Mouse (Mus musculus): Measurements from ENCODE around the gene Aldh3b3. TPM values are rescaled to one million over a fixed set of nuclear protein-coding genes. Genes with fewer than 3 reads are reported as not detected.
A peak's percentile ranks its signal among the peaks of the same experiment; 100 is the strongest.

Gene Aldh3b3
- polyA plus RNA-seq, 1 experiment = 1.2 TPM

DNA sequence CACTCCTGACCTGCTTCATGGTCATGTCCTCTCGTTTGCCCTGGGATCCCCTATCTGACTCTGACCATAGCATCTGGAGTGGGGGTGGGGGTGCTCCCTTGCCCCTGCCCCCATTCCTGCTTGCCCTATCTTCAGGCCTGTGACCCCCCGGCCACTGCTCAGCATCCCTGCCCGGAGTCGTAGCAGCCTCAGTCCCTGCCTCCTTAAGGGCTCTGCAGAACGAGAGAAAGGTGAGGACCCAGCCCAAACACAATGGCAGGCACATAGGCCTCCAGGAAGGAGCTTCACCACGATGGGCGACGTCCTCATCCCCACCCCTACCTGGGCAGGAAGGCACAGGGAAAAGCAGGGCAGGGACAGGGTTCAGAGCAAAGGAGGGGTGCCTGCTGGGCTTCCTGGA, 39.9 kb downstream of the Aldh3b3 start:
- H3K79me2 ChIP-seq (ENCODE audit: control insufficient read depth, insufficient read depth) = no peaks in the 10 kb centered on the region
- H3K27me3 ChIP-seq (ENCODE audit: control insufficient read depth, insufficient read depth, insufficient read length) = peaks cover 2% of the 10 kb centered on the region
- no peaks in the 10 kb centered on the region for H3K36me3 ChIP-seq (ENCODE audit: control insufficient read depth, insufficient read depth)
- H3ac ChIP-seq (ENCODE audit: control insufficient read depth, insufficient read length) = no peak overlapping the region
- no peak overlapping the region for H3K4me3 ChIP-seq
- no peak for TF ChIP-seq TCF3 (IDR thresholded peaks at IDR 0.05; ENCODE audit: insufficient read length, low read depth)
- TF ChIP-seq REST (IDR thresholded peaks at IDR 0.05; ENCODE audit: insufficient read depth, insufficient read length) = no peak
- no peak for TF ChIP-seq POLR2AphosphoS2 (IDR thresholded peaks at IDR 0.05; ENCODE audit: insufficient read length, low read depth)
- TF ChIP-seq POLR2A (IDR thresholded peaks at IDR 0.05; ENCODE audit: insufficient read length, low read depth) = no peak
- no peak for TF ChIP-seq USF1 (IDR thresholded peaks at IDR 0.05; ENCODE audit: low read depth)
- no peak for TF ChIP-seq TCF12 (IDR thresholded peaks at IDR 0.05; ENCODE audit: insufficient read depth, poor library complexity, severe bottlenecking)
- no peak for TF ChIP-seq CEBPB (IDR thresholded peaks at IDR 0.05; ENCODE audit: insufficient read depth, poor library complexity, severe bottlenecking)
- no peak for TF ChIP-seq SRF (IDR thresholded peaks at IDR 0.05; ENCODE audit: control insufficient read depth, insufficient read length, low read depth)
- TF ChIP-seq E2F4 (IDR thresholded peaks at IDR 0.05; ENCODE audit: insufficient read depth) = no peak
- TF ChIP-seq MYOG (IDR thresholded peaks at IDR 0.05; ENCODE audit: control insufficient read depth in 1 of 3, insufficient read depth in 1 of 3, insufficient read length in 2 of 3, low read depth in 2 of 3) = no peak
- TF ChIP-seq MAX (IDR thresholded peaks at IDR 0.05; ENCODE audit: low read depth) = no peak
- no peak overlapping the region for H3K4me2 ChIP-seq (ENCODE audit: low read depth)

DNA sequence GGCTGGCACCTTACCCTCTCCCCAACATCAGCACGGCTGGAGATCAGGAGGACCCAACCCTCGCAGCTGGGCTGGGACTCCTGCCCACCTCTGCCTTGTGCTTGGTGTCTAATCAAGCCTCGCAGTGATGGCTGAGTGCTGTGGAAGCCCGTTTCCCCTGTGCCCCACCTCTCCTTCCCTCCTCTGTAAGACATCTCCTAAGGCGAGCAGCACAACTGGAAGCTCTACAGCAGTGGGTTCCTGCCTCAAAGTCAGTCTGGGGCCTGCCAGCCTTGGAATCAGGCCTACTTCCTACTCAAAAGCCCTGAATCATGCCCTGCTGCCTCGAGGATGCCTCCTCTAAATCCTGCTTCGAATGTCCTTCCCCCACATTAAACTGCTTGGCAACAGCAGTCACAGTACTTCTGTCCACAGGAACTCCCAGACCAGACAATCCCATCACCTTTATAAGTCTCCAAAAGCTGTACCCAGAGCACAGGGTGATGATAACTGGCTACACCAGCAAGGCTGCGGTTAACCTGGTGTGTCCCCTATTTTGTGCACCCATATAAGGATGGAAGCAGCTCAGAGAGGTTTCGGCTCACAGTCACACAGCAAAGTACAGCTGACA, 40.8 kb downstream of the Aldh3b3 start:
- Histone ChIP-seq H3K4me3 (peak overlapping the region; percentile 35), H3K4me2 (ENCODE audit: low read depth) (peak overlapping the region; percentile 87), H3K27me3 (ENCODE audit: control insufficient read depth, insufficient read depth, insufficient read length) (no peaks in the 10 kb centered on the region), H3K36me3 (ENCODE audit: control insufficient read depth, insufficient read depth) (no peaks in the 10 kb centered on the region), H3ac (ENCODE audit: control insufficient read depth, insufficient read length) (no peak overlapping the region), H3K79me2 (ENCODE audit: control insufficient read depth, insufficient read depth) (no peaks in the 10 kb centered on the region)
- TF ChIP-seq POLR2AphosphoS2 (IDR thresholded peaks at IDR 0.05; ENCODE audit: insufficient read length, low read depth) = no peak
- TF ChIP-seq CEBPB (IDR thresholded peaks at IDR 0.05; ENCODE audit: insufficient read depth, poor library complexity, severe bottlenecking) = no peak
- no peak for TF ChIP-seq TCF3 (IDR thresholded peaks at IDR 0.05; ENCODE audit: insufficient read length, low read depth)
- TF ChIP-seq MYOG (IDR thresholded peaks at IDR 0.05; ENCODE audit: control insufficient read depth in 1 of 3, insufficient read depth in 1 of 3, insufficient read length in 2 of 3, low read depth in 2 of 3) = no peak
- no peak for TF ChIP-seq REST (IDR thresholded peaks at IDR 0.05; ENCODE audit: insufficient read depth, insufficient read length)
- no peak for TF ChIP-seq MAX (IDR thresholded peaks at IDR 0.05; ENCODE audit: low read depth)
- no peak for TF ChIP-seq E2F4 (IDR thresholded peaks at IDR 0.05; ENCODE audit: insufficient read depth)
- no peak for TF ChIP-seq POLR2A (IDR thresholded peaks at IDR 0.05; ENCODE audit: insufficient read length, low read depth)
- TF ChIP-seq MYOD1 (IDR thresholded peaks at IDR 0.05; ENCODE audit: control insufficient read depth in 1 of 3, insufficient read length in 2 of 3, low read depth in 2 of 3) = no peak
- no peak for TF ChIP-seq TCF12 (IDR thresholded peaks at IDR 0.05; ENCODE audit: insufficient read depth, poor library complexity, severe bottlenecking)
- TF ChIP-seq USF1 (IDR thresholded peaks at IDR 0.05; ENCODE audit: low read depth) = no peak
- no peak for TF ChIP-seq SRF (IDR thresholded peaks at IDR 0.05; ENCODE audit: control insufficient read depth, insufficient read length, low read depth)

DNA sequence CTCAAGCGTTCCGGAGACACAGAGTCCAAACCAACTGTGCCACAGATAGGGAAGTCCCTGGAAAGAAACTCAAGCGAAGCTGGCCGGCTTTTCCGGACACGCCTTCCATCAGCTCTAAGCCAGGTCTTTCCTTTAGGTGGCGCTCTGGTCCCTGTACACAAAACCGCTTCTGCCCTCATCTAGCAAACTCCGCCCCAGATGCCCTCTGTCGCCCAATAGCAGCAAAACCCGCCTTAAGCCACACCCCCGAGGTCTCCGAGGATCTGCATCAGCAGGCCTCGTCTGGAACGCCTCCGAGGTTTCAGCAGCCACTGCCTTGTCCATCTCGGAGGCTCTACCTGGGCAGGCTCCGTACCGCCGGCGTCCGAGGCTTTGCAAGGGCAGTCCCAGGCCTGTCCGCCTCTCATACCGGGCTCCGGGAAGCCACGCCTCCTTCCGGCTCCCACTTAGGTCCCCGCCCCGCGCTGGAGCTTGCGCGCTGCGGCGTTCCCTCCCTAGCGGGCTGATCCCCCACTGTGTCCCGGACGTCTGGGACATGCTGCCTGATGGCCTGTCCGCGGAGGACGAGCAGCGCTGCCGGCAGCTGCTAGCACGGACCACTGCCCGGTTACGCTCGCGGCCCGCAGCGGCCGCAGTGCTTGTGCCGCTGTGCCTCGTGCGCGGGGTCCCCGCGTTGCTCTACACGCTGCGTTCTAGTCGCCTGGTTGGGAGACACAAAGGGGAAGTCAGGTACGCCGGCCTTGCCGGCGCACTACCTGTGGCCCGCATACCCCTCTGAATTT, 41.9 kb downstream of the Aldh3b3 start, which contains the start of the genes Nudt8 and Gm49405:
Nudt8 (plus strand) TSS at position 462 of the 782 bp plus-strand sequence.
Gm49405 (plus strand) TSS at position 508 of the 782 bp plus-strand sequence.
- TF ChIP-seq E2F4 (IDR thresholded peaks at IDR 0.05; ENCODE audit: insufficient read depth) (no peak), MYOG (IDR thresholded peaks at IDR 0.05; ENCODE audit: control insufficient read depth in 1 of 3, insufficient read depth in 1 of 3, insufficient read length in 2 of 3, low read depth in 2 of 3) (peak in 2 of 3 experiments; percentile 59 to 66), POLR2A (IDR thresholded peaks at IDR 0.05; ENCODE audit: insufficient read length, low read depth) (peak; percentile 99), MAX (IDR thresholded peaks at IDR 0.05; ENCODE audit: low read depth) (no peak), TCF3 (IDR thresholded peaks at IDR 0.05; ENCODE audit: insufficient read length, low read depth) (no peak), POLR2AphosphoS2 (IDR thresholded peaks at IDR 0.05; ENCODE audit: insufficient read length, low read depth) (peak; percentile 96), REST (IDR thresholded peaks at IDR 0.05; ENCODE audit: insufficient read depth, insufficient read length) (no peak), CEBPB (IDR thresholded peaks at IDR 0.05; ENCODE audit: insufficient read depth, poor library complexity, severe bottlenecking) (no peak), MYOD1 (IDR thresholded peaks at IDR 0.05; ENCODE audit: control insufficient read depth in 1 of 3, insufficient read length in 2 of 3, low read depth in 2 of 3) (peak in 1 of 3 experiments; percentile 80)
- H3ac ChIP-seq (ENCODE audit: control insufficient read depth, insufficient read length) = peak within 1 kb of the TSS; percentile 21
- H3K79me2 ChIP-seq (ENCODE audit: control insufficient read depth, insufficient read depth) = no peaks in the 10 kb centered on the region
- peak within 1 kb of the TSS; percentile 35 for H3K4me3 ChIP-seq
- H3K4me2 ChIP-seq (ENCODE audit: low read depth) = peak within 1 kb of the TSS; percentile 87
- H3K36me3 ChIP-seq (ENCODE audit: control insufficient read depth, insufficient read depth) = peaks cover under 1% of the 10 kb centered on the region
- no peaks in the 10 kb centered on the region for H3K27me3 ChIP-seq (ENCODE audit: control insufficient read depth, insufficient read depth, insufficient read length)

DNA sequence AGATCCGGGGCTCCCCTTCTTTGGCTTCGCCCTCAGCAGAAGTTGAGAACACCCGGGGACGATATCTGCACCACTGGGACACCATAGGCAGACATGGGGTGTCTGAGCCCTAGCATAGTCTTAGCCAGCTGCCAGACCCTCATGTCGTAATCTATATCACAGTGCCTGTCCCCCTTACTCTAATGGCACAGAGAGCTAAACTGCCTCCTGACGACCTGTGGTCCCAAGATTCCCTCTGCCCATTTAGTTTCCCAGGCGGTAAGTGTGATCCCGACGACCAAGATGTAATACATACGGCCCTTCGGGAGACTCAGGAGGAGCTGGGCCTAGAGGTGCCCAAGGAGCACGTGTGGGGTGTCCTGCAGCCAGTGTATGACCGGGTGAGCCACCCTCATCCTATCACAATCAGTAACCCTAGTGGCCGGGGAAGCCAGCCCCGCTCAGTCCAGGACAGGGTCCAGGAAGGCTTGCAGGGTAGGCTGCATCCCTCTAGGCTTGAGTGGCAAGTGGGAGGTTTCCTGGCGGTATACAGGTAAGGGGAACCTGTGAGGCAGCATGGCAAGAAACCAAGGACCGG, 42.6 kb downstream of the Aldh3b3 start:
- H3ac ChIP-seq (ENCODE audit: control insufficient read depth, insufficient read length) = peak overlapping the region; percentile 21
- peaks cover 7% of the 10 kb centered on the region for H3K36me3 ChIP-seq (ENCODE audit: control insufficient read depth, insufficient read depth)
- peak overlapping the region; percentile 80 for H3K4me2 ChIP-seq (ENCODE audit: low read depth)
- no peak for TF ChIP-seq MYOG (IDR thresholded peaks at IDR 0.05; ENCODE audit: control insufficient read depth in 1 of 3, insufficient read depth in 1 of 3, insufficient read length in 2 of 3, low read depth in 2 of 3)
- TF ChIP-seq USF1 (IDR thresholded peaks at IDR 0.05; ENCODE audit: low read depth) = no peak
- TF ChIP-seq TCF12 (IDR thresholded peaks at IDR 0.05; ENCODE audit: insufficient read depth, poor library complexity, severe bottlenecking) = no peak
- no peak for TF ChIP-seq MYOD1 (IDR thresholded peaks at IDR 0.05; ENCODE audit: control insufficient read depth in 1 of 3, insufficient read length in 2 of 3, low read depth in 2 of 3)
- TF ChIP-seq SRF (IDR thresholded peaks at IDR 0.05; ENCODE audit: control insufficient read depth, insufficient read length, low read depth) = no peak
- no peak for TF ChIP-seq POLR2A (IDR thresholded peaks at IDR 0.05; ENCODE audit: insufficient read length, low read depth)
- TF ChIP-seq MAX (IDR thresholded peaks at IDR 0.05; ENCODE audit: low read depth) = no peak
- TF ChIP-seq POLR2AphosphoS2 (IDR thresholded peaks at IDR 0.05; ENCODE audit: insufficient read length, low read depth) = no peak
- H3K27me3 ChIP-seq (ENCODE audit: control insufficient read depth, insufficient read depth, insufficient read length) = no peaks in the 10 kb centered on the region
- peak overlapping the region; percentile 35 for H3K4me3 ChIP-seq
- no peaks in the 10 kb centered on the region for H3K79me2 ChIP-seq (ENCODE audit: control insufficient read depth, insufficient read depth)

Measured in myocyte (in vitro differentiated cells).